Mouse (Mus musculus): Measurements from ENCODE around the gene Foxf2.

Gene Foxf2

DNA sequence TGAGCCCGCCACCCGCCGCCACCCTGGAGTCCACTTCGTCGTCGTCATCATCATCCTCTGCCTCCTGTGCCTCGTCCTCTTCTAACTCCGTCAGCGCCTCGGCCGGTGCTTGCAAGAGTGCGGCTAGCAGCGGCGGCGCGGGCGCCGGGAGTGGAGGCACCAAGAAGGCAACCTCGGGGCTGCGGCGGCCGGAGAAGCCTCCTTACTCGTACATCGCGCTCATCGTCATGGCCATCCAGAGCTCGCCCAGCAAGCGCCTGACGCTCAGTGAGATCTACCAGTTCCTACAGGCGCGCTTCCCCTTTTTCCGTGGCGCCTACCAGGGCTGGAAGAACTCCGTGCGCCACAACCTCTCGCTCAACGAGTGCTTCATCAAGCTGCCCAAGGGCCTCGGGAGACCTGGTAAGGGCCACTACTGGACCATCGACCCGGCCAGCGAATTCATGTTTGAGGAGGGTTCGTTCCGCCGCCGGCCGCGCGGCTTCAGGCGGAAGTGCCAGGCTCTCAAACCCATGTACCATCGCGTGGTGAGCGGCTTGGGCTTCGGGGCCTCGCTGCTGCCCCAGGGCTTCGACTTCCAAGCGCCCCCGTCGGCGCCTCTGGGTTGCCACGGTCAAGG is 676 bp downstream of the Foxf2 start:
- DNase-seq, result no peak

DNA sequence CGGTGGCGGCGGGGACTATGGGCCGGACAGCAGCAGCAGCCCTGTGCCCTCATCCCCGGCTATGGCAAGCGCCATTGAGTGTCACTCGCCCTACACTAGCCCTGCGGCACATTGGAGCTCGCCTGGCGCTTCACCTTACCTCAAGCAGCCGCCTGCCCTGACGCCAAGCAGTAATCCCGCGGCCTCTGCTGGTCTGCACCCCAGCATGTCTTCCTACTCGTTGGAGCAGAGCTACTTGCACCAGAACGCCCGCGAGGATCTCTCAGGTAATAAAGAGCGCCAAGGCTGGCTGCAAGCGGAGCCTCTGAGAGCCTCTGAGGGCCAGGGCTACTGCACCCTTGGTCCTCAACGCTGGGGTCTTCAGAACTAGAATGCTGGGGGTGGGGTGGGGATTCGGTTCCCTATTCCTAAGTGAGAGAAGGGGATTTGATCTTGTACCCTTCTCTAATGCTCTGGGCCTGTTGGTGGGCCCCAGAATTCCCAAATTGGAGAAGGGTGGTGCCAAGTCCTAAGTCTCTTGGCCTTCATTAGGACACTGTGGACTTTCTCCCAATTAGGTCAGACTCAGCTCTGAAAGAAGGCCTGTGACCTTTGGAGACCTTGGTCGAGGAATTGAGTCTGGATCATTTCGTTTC is 1.5 kb downstream of the Foxf2 start:
- no peak for DNase-seq

DNA sequence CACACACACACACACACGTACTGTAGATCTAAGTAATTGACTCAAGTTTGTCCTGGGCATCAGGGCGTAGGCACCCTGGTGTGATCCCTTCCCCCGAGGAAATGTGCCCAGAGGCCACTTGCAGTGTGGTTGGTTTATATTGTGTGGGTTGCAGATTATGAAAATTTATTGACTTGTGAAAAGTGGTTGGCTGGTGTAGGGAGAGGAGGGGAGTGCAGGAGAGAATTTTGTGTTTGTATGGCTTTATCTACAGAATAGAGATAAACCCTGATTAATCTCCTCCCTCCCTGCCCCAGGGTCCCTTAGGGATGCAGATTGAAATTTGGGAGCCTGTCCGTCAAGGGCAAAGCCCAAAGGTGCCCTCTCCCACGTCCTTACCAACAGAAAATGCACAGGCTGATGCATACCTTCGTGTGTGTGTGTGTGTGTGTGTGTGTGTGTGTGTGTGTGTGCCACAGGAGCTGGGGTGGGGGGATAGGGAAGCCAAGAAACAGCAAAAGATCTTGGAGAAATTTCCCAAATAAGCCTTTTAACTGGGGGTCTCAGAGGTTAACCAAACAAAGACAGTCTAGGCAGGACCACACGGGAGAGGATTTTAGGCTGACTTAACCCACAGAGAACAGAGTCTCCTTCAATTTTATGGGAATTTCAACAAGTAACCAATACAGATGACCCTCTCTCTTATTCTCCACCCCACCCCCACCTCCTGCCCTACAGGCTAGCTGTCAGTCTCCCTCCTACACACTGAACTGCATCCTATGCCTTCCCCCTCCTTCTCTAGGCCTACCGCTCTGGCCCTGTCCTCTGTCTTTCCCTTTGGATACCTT is 2.5 kb downstream of the Foxf2 start:
- no peak for DNase-seq

- no peak for DNase-seq
Observed at GRCm38 (mm10) chr13:31628691-31629180, 3.1 kb downstream of the Foxf2 start.

GRCm38 (mm10) chr13:31629321-31629851 is 3.8 kb downstream of the Foxf2 start:
- no peak for DNase-seq

DNA sequence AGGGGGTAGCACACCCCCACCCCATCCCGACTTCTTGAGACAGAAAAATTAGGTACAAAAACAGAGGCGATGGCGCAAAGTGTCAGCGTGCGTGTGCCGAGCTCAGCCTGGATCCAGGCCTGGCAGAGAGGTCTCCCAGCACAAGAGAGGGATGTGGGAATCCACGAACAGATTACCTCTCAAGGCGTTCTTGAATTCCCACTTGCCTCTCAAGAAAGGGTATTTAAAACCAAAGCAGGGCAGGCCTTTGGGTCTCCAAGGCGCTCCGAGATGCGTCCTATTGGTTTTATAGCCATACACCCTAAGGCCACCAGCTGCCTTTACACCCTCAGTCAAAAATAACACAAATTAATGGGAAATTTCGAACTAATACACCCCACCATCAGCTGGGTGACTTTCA is 4.4 kb downstream of the Foxf2 start:
- DNase-seq, result no peak

GRCm38 (mm10) chr13:31630551-31630950 is 4.9 kb downstream of the Foxf2 start:
- DNase-seq, result no peak

DNA sequence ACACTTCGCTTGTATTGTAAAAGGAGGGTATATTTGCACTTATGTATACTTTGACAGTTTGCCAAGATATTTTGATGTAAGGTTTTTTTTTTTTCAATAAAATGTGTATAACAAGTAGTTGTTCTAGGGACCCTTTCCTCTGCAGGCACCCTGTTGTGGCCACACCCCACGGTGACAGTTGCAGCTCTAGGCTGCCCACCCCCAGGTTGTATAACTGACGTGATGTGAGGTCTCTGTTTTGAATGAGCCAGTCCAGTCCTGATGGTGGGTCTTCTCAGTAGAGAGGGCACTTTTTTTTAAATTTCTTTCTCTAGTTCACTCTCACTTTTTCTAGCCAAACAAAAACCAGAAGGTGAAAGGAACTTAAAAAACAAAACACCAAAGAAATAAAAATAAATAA is 5.7 kb downstream of the Foxf2 start:
- no peak for DNase-seq

- DNase-seq, result no peak
Observed at GRCm38 (mm10) chr13:31632450-31632849, 6.8 kb downstream of the Foxf2 start.

- no peak for DNase-seq
Observed at GRCm38 (mm10) chr13:31633259-31633658, 7.6 kb downstream of the Foxf2 start.

GRCm38 (mm10) chr13:31635546-31635945 is 9.9 kb downstream of the Foxf2 start:
- no peak for DNase-seq

DNA sequence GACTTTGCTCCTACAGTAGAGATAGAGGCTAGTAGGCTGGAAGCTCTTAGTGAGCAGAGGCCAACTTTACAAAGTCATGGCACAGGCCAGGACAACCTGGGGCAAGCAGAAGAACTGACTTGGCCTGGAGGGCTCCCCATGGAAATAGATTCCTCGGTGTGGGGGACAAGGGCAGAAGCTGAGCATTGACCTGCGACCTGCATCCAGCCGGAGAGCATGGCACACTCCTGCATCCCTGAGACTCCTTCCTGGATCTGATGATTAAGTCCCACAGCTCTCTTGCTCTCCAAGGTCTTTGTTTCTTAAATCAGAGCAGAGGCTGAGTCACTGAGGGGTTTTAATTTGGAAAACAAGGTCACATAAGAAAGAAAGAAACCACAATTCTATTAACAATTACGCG is 15.9 kb downstream of the Foxf2 start:
- DNase-seq, result no peak

DNA sequence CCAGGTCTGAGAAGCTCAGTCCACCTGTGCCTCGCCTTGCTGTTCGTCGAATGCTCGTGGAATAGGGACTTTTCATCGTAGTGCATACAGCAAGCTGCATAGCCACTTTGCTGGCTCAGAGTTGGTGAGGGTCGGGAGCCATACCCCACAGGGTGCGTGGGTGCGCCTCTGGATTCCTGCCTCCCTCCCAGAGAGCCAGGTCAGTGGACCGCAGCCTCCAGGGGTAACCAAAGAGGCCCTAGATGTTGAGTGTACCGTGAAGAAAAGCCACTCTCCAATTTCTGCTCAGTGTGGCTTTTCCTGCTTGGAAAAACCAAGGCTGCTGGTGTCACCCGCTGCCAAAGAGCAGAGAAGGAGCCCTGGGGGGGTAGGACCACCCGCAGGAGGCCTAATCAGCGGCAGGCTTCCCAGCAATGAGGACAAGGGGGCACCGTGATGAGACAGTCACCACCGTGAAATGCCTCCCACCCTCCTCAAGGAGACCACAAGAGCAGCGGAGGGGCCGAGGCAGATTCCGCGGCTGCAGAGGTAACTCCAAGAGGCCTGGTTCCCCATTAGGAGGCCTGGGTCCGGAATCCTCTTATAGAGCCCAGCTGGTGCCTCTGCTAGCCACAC is 26.6 kb downstream of the Foxf2 start:
- no peak for DNase-seq

GRCm38 (mm10) chr13:31656249-31656648 is 30.6 kb downstream of the Foxf2 start:
- DNase-seq, result no peak

- no peak for DNase-seq
Observed at GRCm38 (mm10) chr13:31658212-31658611, 32.6 kb downstream of the Foxf2 start.

GRCm38 (mm10) chr13:31658963-31659362 is 33.3 kb downstream of the Foxf2 start:
- DNase-seq, result no peak

DNA sequence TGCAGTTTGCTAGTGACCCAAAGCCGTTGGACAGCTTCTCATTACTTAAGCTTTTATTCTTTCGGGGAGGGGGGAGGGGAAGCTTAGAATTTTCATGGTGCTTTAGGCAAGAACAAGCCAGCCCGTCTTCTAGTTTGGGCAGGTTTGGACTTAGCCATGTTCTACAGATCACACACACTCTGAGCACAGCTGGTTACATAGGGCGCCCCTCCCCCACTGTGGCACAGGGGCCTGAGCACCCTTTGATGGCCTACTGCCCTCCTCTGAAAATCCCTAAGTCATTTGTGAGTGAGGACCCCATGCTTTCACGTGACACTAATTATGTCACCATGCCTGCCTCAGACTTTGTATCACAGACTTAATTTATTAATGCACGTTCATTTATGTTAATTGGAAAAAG is 35.6 kb downstream of the Foxf2 start:
- no peak for DNase-seq

DNA sequence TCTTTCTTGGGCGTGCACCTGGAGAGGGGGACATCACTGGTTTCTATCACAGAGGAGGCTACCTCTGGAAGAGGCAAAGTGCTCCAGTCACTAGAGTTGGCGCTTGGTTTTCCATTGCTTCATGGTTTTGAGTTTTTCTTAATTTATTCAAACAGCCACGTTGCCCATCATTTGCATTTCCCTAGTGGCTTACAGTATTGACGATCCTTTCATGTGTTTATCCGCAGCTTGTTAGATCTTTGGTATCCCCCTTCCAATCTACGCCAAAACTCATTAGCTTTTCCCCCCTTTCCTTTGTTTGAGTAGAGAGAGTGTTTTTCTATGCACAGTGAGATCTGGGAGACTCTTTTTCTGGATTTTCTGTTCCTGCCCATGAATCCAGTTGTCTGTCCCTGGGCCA is 39.8 kb downstream of the Foxf2 start:
- no peak for DNase-seq

DNA sequence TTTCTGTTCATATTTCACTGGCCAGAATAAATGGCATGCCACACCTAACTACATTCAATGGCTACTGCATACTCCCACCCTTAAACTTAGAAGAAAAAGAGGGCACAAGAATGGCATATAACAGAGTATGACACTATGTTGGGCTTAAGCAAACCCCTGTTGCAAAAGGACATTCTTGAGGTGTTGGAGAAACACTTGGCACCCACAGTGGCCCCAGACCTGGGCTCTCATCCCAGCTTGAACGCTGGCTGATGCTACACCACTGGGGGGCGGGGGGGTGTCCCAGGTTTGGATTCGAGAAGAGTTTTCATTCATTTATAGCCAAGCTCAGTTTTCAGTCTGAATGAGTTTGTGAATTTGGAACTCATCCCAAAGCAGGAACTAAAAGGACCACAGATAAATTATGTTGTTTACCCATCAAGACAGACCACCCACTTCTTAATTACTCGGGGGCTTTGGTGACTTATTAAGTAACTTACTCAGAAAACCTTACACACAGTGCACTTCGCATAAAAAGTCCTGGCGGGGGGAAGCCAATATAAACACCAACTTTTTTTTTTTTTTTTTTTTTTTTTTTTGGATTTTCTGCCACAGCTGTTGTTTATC is 42.4 kb downstream of the Foxf2 start:
- DNase-seq, result no peak

DNA sequence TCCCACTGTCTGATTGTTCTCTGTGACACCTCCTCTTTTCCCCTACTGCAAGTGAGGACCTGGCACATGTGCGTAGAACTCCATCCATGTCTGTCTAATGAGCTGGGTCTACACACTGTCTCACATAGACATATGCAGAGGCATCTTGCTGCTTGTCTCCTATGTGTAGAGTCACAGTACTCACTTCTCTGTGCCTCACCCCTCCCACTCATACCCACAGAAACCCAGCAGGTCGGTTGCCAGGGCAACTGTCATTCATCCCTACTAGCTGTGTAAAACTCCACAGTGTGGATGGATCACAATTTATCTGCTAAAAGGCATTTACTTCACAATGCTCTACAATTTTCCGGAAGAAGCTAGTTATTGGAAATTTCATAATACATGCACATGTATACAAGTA is 46.5 kb downstream of the Foxf2 start:
- no peak for DNase-seq
